Mouse (Mus musculus) neural tube, embryonic 15.5 days (tissue): ENCODE results near the gene Sapcd2. TPM values are rescaled to one million over a fixed set of nuclear protein-coding genes. Genes with fewer than 3 reads are reported as not detected.

Source experiments
- ATAC-seq: fragments of 200-750 bp; cut with Nextera tagmentation; 2 replicates; pipeline ENCODE4 v1.8.0; 2017; ENCODE audit warnings: mild to moderate bottlenecking, moderate TSS enrichment, moderate library complexity; ENCODE audit not compliant: low FRiP score
- H3K27ac ChIP-seq: fragments of 300-500 bp; sonication (generic); replicated peaks from 2 replicates; pipeline ENCODE4 v1.5.1; 2015; ENCODE audit warnings: mild to moderate bottlenecking, inconsistent platforms
- H3K27me3 ChIP-seq: fragments of 300-500 bp; sonication (generic); replicated peaks from 2 replicates; pipeline ENCODE4 v1.6.1; 2015; ENCODE audit warnings: inconsistent platforms
- H3K36me3 ChIP-seq: fragments of 300-500 bp; sonication (generic); 2 replicates; pipeline ENCODE4 v1.6.1; 2015; ENCODE audit warnings: inconsistent platforms
- H3K4me1 ChIP-seq: fragments of 300-500 bp; sonication (generic); 2 replicates; pipeline ENCODE4 v1.6.1; 2015; ENCODE audit warnings: inconsistent platforms
- H3K4me2 ChIP-seq: fragments of 300-500 bp; sonication (generic); 2 replicates; pipeline ENCODE4 v1.6.1; 2015; ENCODE audit warnings: inconsistent platforms, mild to moderate bottlenecking, moderate library complexity
- H3K4me3 ChIP-seq: fragments of 300-500 bp; sonication (generic); replicated peaks from 2 replicates; pipeline ENCODE4 v1.5.1; 2015; ENCODE audit warnings: mild to moderate bottlenecking, inconsistent platforms
- H3K9ac ChIP-seq: fragments of 300-500 bp; sonication (generic); replicated peaks from 2 replicates; pipeline ENCODE4 v1.6.1; 2015; ENCODE audit warnings: mild to moderate bottlenecking, inconsistent platforms
- H3K9me3 ChIP-seq: fragments of 300-500 bp; sonication (generic); replicated peaks from 2 replicates; pipeline ENCODE4 v1.6.1; 2016; ENCODE audit warnings: inconsistent platforms
- WGBS: fragments of 180-500 bp; shearing (Covaris S2); methylation state at CpG from one replicate; pipeline ENCODE4 v1.1.7; 2015; ENCODE audit warnings: mixed read lengths; 5-methylcytosine and 5-hydroxymethylcytosine counted together
- polyA plus RNA-seq: library from polyadenylated mRNA; unstranded; fragments of >200 nt; fragmentation: Nextera tagmentation; extraction: Ambion mirVana; gene quantifications from 2 replicates; pipeline ENCODE4 v1.2.1, GENCODE M21; 2015

Gene Sapcd2
- polyA plus RNA-seq, 1 experiment from 2014 or later: 10.6 TPM

DNA sequence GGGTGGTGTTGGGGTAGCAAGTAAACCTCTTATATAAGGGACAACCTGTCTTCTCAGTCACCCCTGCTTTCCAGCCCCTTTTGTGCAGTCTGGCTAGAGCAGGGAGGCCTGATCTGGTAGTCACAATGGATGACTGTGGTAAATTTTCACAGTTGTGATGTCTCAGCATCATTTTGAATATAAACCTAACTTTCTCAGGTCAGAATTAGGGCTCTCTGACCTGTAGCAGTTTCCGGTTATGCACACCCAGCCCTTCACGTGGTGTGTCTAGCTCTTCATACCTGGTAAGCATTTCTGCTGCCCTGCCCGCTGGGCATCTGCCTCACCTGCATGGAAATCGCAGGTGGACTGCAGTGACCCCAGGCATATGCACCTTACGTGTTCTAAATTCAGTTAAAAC is 55.1 kb downstream of the Sapcd2 start:
- Histone ChIP-seq H3K27me3 (peaks cover 21% of the 10 kb centered on the region), H3K4me2 (no peak overlapping the region), H3K4me3 (no peak overlapping the region), H3K9ac (no peak overlapping the region), H3K9me3 (no peaks in the 10 kb centered on the region), H3K4me1 (peaks cover 38% of the 10 kb centered on the region), H3K27ac (no peak overlapping the region), H3K36me3 (no peaks in the 10 kb centered on the region)
- WGBS: 92% methylated on average over 5 of the region's 5 CpGs
- ATAC-seq: no peak

Other genes with a start within 250 kb of the Sapcd2 start
- 15.0 and 16.8 TPM in 2 replicates for gene Nrarp, start 191.6 kb upstream of the Sapcd2 start, polyA plus RNA-seq
- 1.6 and 5.9 TPM in 2 replicates for gene Tor4a, start 175.4 kb upstream of the Sapcd2 start, polyA plus RNA-seq
- 101 and 105 TPM in 2 replicates for gene Nelfb, start 160.8 kb upstream of the Sapcd2 start, polyA plus RNA-seq
- gene Stpg3, start 157.7 kb upstream of the Sapcd2 start, polyA plus RNA-seq: not detected in 2 replicates
- not detected in 2 replicates for gene Fam166a, start 153.6 kb upstream of the Sapcd2 start, polyA plus RNA-seq
- gene Tubb4b, start 147.6 kb upstream of the Sapcd2 start, polyA plus RNA-seq: 462 and 502 TPM in 2 replicates
- gene Slc34a3, start 138.0 kb upstream of the Sapcd2 start, polyA plus RNA-seq: not detected in 2 replicates
- gene Rnf224, start 135.5 kb upstream of the Sapcd2 start, polyA plus RNA-seq: not detected in 2 replicates
- 158 and 190 TPM in 2 replicates for gene Rnf208, start 130.1 kb upstream of the Sapcd2 start, polyA plus RNA-seq
- gene Cysrt1, start 129.9 kb upstream of the Sapcd2 start, polyA plus RNA-seq: 0.36 and 0.47 TPM in 2 replicates
- gene AL732309.1, start 125.5 kb upstream of the Sapcd2 start, polyA plus RNA-seq: 4.3 and 4.6 TPM in 2 replicates
- 17.5 and 17.7 TPM in 2 replicates for gene Tmem203, start 116.9 kb upstream of the Sapcd2 start, polyA plus RNA-seq
- gene Tprn, start 109.7 kb upstream of the Sapcd2 start, polyA plus RNA-seq: 14.8 and 16.3 TPM in 2 replicates
- 177 and 183 TPM in 2 replicates for gene Ssna1, start 99.9 kb upstream of the Sapcd2 start, polyA plus RNA-seq
- gene Anapc2, start 99.8 kb upstream of the Sapcd2 start, polyA plus RNA-seq: 125 and 129 TPM in 2 replicates
- not detected in 2 replicates for gene Tmem210, start 84.2 kb upstream of the Sapcd2 start, polyA plus RNA-seq
- 0.22 and 0.26 TPM in 2 replicates for gene Lrrc26, start 82.4 kb upstream of the Sapcd2 start, polyA plus RNA-seq
- gene Grin1, start 53.1 kb upstream of the Sapcd2 start, polyA plus RNA-seq: 58.0 and 68.4 TPM in 2 replicates
- gene Man1b1, start 40.0 kb upstream of the Sapcd2 start, polyA plus RNA-seq: 43.5 and 46.6 TPM in 2 replicates
- 24.2 and 27.3 TPM in 2 replicates for gene Dpp7, start 16.0 kb upstream of the Sapcd2 start, polyA plus RNA-seq
- gene Uap1l1, start 6.6 kb upstream of the Sapcd2 start, polyA plus RNA-seq: 8.5 and 14.0 TPM in 2 replicates
- gene Entpd2, start 23.6 kb downstream of the Sapcd2 start, polyA plus RNA-seq: 9.6 TPM in 2 replicates
- 398 and 483 TPM in 2 replicates for gene Npdc1, start 27.0 kb downstream of the Sapcd2 start, polyA plus RNA-seq
- gene Fut7, start 50.9 kb downstream of the Sapcd2 start, polyA plus RNA-seq: 0.13 and 0.38 TPM in 2 replicates
- gene Abca2, start 56.4 kb downstream of the Sapcd2 start, polyA plus RNA-seq: 11.2 and 13.4 TPM in 2 replicates
- gene Clic3, start 84.5 kb downstream of the Sapcd2 start, polyA plus RNA-seq: 1.8 and 2.0 TPM in 2 replicates
- 100 and 120 TPM in 2 replicates for gene Paxx, start 88.8 kb downstream of the Sapcd2 start, polyA plus RNA-seq
- 40.1 and 116 TPM in 2 replicates for gene Ptgds, start 97.7 kb downstream of the Sapcd2 start, polyA plus RNA-seq
- gene Lcn12, start 121.6 kb downstream of the Sapcd2 start, polyA plus RNA-seq: not detected in 2 replicates
- gene Fbxw5, start 128.4 kb downstream of the Sapcd2 start, polyA plus RNA-seq: 128 and 134 TPM in 2 replicates
- gene C8g, start 129.4 kb downstream of the Sapcd2 start, polyA plus RNA-seq: 6.3 and 6.4 TPM in 2 replicates
- gene Traf2, start 174.6 kb downstream of the Sapcd2 start, polyA plus RNA-seq: 15.4 and 21.1 TPM in 2 replicates
- gene Edf1, start 185.5 kb downstream of the Sapcd2 start, polyA plus RNA-seq: 400 and 433 TPM in 2 replicates
- 2.3 and 33.0 TPM in 2 replicates for gene Mamdc4, start 202.5 kb downstream of the Sapcd2 start, polyA plus RNA-seq
- 159 and 181 TPM in 2 replicates for gene Phpt1, start 202.9 kb downstream of the Sapcd2 start, polyA plus RNA-seq
- gene Ajm1, start 209.4 kb downstream of the Sapcd2 start, polyA plus RNA-seq: 14.5 and 18.9 TPM in 2 replicates
- 66.8 and 69.6 TPM in 2 replicates for gene Rabl6, start 236.2 kb downstream of the Sapcd2 start, polyA plus RNA-seq
- 0.23 and 0.27 TPM in 2 replicates for gene Ccdc183, start 245.4 kb downstream of the Sapcd2 start, polyA plus RNA-seq
- 53.4 and 56.6 TPM in 2 replicates for gene Tmem141, start 249.7 kb downstream of the Sapcd2 start, polyA plus RNA-seq